Mouse (Mus musculus) common myeloid progenitor, adult 5-6 weeks (primary cell): Measurements from ENCODE around the gene Gm49661. TPM values are rescaled to one million over a fixed set of nuclear protein-coding genes. Genes with fewer than 3 reads are reported as not detected.

Source experiments
- ATAC-seq: replicated peaks from 2 replicates; pipeline ENCODE4 v1.8.0; 2016; ENCODE audit warnings: low read depth, mild to moderate bottlenecking, moderate TSS enrichment, inconsistent platforms; ENCODE audit not compliant: poor library complexity, severe bottlenecking
- total RNA-seq: library from RNA; stranded (forward); fragments of 200-1000, 187-1606 nt; gene quantifications from 2 replicates; pipeline ENCODE4 v1.2.3, GENCODE M21; 2017

Gm49661 gene
- total RNA-seq, 1 experiment from 2014 or later = not detected

DNA sequence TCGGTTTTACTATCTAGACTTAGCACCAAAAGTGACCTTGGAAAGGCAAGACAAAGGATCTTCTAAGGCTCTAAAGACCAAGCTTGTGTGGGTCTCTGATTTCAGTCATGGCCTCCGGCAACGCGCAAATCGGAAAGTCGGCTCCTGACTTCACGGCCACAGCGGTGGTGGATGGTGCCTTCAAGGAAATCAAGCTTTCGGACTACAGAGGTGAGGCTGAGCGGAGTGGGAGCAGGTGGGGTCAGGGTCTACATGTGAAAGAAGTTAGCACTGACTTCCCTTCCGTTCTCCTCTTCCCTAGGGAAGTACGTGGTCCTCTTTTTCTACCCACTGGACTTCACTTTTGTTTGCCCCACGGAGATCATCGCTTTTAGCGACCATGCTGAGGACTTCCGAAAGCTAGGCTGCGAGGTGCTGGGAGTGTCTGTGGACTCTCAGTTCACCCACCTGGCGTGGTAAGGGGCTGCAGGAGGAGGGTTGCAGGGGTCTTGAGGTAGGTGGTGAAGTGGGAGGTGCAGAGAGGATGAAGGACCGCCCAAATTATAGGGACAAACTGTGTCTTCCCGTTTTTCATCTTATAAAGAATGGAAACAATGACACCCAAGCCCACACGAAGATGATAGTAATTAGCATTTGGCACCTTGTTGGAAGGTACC is 1.0 kb upstream of the Gm49661 start:
- no peak for ATAC-seq

DNA sequence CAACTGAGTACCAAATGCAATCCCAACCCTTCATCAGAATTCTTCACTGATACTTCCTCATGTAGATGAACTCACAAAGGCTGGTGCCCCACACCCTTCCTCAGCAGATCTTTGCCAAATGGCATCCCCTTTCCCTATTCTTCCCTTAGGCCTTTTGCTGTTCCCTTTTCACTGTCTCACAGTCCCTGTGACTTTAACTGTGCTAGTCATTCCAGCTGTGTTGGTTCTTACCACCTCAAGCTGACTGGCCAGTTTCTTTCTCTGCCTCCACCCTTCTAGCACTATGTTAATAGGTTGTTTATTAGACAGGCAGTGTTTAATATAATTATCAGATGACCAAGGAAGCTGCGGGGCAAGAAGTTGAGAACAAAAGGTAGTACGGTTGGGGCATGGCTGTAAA is 583 bp downstream of the Gm49661 start:
- ATAC-seq = no peak

DNA sequence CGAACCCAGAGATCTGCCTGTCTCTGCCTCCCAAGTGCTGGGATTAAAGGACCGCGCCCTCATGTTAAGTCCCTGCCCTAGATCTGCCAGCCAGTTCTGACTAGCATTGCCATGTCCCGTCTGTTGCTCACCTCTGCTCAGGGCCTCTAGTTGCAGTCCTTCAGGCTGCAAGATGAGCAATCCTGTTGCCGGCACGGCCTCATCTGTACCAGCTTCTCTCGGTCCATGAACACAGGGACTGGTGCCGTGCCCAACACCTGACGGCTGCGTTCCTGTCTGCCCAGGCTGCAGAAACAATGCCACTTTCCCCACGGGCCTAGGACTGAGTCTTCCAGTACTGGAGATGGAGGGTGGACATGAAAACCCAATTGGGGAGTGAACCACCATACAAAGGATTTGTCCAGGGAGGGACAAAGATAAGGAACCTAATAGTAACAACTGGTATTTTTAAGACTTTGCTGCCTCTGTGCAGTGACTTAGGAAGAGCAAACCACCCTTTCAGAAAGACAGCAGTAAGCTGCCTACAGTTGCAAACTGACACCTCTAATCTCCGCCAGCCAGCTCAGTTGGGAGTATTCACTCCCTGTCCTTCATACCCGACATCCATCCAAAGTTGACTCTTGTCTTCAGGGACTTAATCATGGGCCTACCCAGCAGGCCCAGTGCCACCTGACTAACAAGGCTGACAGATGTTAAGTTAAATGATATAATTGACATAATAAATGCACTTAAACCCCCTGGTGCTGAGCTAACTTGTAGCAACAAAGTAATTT is 1.5 kb downstream of the Gm49661 start:
- ATAC-seq = no peak

DNA sequence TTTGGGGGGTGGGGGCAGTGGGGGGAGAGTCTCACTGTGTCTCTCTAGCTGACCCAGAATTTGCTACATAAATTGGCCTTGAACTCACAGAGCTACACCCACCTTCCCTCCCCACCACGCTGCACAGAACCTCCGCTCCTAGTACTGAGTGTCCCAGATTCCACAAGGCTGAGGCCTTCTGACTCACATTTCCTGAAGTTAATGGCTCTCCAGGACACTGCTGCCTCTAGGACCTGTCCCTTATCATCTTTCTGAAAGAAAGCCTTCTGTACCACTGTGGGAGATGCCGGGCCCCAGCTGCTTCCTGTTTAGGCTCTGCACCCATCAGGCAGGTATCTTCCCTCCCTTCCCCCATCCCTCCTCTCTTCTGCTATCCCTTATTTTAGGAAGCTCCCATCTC is 2.6 kb downstream of the Gm49661 start:
- no peak for ATAC-seq

DNA sequence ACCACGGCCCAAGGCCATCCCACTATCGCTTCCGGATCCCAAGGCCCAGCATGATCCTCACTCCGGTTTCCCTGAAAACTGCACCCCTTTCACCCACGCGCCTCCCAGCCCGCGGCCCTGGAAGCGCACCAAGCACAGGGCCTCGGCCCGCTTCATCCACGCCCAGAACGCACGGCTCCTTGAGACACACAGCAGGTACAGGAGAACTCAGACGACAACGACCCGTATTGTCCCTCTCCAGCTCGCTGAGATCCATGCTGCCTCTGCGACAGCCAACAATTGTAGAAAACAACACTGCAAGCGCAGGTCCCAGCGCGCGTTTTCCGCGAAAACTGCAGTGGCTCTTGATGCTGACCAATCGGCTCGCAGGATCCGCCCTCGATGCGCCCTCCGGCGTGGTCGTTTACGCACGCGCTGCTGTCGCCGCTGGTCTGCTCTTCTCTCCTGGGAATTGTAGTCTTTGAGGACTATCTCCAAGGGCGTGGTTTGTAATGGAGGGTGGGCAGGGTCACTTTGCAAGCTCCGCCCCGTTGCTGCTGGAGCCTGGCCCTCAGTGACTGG is 3.4 kb downstream of the Gm49661 start:
- peak; percentile 86 for ATAC-seq

DNA sequence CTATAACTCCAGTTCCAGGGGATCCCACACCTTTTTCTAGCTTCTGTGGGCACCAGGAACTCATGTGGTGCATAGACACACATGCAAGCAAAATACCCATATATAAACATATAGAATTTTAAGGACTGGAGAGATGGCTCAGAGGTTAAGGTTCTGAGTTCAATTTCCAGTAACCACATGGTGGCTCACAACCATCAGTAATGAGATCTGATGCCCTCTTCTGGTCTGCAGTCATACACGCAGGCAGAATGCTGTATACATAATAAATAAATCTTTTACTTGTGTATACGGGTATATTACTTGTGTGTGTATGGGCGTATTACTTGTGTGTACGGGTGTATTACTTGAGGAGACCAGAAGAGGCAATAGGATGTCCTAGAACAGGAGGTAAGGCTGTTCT is 5.3 kb downstream of the Gm49661 start:
- ATAC-seq = no peak

DNA sequence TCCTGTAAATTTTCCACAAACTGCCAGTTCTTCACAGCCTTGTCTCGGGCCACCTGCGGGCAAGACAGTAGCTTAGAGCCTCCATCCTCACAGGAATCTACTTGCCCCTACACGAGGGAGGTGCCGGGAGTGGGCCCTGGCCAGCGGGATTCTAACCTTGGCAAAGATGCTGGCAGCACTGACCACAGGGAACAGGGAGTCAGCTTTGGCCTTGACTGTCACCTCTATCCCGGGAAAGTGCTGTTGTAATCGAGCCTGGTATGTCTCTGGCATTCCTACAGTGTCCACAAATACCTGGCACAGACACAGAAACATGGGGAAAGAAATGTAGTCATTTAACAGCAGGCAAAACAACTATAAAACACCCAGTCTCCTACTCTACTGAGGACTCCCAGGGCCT is 9.4 kb downstream of the Gm49661 start:
- no peak for ATAC-seq

DNA sequence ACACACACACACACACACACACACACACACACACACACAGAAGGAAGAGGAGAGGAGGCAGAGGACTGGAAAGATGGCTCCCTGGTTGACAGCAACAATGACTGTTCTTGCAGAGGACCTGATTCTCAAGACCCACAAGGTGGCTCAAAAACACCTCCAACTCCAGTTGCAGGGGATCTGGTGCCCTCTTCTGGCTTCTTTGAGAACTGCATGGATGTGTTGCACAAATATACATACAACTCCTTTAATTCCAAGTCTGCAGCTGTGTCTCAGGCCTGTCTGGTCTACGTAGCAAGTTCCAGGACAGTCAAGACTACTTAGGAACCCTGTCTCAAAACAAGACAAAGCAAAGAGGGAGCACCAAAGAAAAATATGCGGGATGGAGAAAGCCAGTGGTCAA is 12.5 kb downstream of the Gm49661 start:
- peak; percentile 65 for ATAC-seq

DNA sequence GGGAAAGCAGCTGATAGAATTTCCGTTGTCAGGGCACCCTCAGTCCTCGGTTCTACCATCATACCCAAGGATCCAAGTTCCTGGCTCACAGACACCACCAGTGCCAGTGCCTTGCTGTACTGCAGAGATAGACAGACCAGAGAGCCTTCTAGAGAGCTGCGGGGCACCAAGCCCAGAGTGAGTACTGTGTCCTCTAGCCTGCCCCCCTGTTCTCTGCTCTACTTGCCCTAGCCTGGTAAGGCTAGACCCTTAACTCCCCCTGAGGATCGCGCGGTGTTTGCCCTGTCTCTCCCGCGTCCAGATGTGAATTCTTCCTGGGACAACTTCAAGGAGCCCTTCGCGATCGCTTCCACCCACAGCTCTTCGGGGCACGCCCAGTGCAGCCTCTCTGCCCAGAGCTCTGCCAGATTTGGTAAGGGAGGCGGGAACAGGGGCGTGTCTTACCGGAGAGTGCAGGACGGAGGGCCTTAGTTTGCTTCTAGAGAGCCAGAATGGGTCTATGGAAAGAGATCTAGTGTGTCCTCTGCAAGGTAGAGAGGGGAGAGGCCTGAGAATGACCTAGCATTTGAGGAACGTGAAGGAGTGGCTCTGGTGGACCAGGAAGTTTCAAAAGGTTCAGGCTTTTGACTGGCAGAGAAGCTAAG is 16.5 kb downstream of the Gm49661 start:
- ATAC-seq = peak; percentile 73

DNA sequence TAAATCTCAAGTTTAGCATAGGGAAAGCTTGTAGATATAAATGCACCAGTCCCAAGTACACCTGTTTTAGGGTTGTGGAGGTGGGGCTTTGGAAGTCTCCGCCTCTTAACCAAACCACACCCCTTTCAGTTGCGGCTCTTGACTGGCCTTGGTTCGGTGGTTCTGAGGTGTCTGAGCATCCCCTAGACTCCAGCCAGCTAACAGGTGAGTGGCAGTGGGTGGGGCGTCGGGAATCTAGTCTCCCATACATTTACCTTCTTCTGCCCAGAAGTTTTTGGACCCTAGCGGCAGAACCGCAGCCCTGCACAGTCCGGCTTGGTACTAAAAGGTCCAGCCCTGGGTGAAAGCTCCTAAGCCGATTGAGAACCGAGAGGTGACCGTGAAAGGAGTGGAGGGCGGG is 19.5 kb downstream of the Gm49661 start:
- no peak for ATAC-seq

DNA sequence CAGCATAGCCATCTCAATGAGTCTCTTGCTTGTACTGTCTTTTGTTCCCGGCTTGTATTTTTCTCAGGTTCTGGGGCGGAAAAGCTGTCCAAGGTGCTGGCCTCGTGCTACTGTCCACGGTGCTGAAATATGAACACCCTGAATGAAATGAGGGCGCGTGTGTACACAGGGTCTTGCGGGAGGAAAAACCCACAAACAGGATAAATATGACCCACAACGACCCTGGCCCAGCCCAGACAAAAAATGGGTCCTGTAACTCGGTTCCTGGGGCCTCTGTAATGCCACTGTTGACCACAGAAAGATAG is 22.0 kb downstream of the Gm49661 start:
- peak; percentile 70 for ATAC-seq

DNA sequence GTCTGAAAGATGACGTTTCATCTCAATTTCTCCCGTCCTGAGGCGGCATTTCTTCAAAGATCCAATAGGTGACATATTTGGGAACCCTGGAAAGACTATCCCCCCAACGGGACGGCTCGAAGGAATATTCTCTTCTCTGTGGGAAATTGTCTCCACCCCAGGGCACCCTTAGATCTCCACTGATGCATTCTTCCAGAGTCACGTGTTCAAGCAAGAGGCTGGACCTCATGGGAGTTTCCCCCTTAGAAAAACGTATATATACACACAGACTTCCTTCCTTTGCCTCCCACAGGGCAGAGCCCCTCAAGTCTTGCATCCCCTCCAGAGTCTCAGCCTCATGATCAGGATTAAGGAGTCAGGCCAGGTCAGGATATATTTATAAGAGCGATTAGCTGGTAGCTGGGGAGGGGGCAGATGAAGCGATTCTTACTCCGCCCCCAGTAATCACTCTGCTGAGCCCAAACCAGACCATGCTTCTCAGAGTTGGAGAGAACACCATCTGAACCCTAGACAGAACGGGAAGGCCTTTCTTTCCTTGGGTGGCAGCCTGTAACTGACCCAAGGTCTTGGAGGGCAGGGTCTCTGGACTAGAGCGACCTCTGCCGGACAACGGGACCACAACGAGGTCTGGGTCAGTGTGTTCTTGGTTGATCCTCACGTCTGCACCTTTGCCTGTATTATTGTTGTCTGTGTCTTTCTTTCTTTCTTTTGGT is 22.5 kb downstream of the Gm49661 start, which contains the start of gene Rtbdn:
Gene Rtbdn (plus strand): TSS at position 464 of the 713 bp plus-strand sequence.
- ATAC-seq = no peak

DNA sequence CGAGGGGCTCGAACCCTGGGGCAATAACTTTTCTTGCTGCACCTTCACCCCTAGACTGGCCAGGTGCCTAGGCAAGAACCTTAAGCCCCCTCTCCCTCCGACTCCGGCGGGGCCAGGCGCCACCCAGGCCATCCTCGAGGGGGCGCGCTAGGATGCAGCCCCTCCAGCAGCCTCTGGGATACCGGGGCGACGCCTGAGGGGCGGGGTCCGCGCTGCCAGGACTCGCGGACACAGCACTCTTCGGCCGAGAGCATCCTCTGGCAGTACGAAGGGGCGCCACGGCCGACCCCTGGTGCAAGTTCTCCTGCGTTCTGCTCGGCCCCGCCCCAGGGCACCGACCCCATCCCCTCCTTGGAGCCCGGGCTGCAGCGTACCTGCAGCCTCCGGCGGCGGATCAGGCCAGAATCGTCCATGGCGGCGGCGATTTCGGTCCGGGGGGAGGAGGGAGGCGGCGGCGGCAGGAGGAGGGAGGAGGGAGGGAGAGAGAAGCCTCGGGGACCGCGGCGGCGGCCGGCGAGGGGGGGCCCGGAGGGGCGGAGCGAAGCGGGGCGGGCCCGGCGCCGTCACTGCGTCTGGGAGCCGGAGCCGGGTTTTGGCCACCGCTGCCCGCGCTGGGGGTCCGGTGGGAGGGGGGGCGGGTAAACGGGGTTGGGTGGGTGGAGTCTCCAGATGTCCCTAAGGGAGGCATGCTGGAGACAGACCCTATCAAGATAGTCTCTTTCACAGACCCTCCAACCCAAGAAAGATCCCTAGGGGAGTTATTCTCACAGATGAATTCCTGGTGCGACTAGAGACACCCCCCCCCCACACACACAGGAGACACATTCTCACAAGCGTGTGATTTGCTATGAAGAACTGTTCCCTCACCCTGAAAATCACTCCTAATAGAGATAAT is 23.4 kb downstream of the Gm49661 start:
- ATAC-seq = 0 out of 2 replicates have a peak, but pooled peaks have one; percentile 23

DNA sequence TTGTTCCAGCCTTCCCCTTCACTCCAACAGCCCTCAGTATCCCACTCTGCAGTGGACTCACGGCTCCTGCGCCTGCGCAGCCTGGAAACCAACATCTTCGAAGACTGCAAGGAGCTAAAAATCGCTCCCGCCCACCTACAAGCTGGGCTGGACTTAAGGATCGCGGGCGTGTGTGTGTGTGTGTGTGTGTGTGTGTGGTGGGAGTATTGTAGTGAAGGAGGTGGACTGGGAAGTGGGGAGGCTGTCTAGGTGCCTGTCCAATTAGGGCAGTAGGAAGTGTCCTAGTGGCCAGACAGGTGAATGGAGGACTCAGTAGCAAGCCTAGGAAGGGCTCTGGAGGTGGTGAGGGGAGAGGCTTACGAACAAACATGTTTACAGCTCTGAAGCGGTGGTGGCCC is 24.0 kb downstream of the Gm49661 start:
- no peak for ATAC-seq

DNA sequence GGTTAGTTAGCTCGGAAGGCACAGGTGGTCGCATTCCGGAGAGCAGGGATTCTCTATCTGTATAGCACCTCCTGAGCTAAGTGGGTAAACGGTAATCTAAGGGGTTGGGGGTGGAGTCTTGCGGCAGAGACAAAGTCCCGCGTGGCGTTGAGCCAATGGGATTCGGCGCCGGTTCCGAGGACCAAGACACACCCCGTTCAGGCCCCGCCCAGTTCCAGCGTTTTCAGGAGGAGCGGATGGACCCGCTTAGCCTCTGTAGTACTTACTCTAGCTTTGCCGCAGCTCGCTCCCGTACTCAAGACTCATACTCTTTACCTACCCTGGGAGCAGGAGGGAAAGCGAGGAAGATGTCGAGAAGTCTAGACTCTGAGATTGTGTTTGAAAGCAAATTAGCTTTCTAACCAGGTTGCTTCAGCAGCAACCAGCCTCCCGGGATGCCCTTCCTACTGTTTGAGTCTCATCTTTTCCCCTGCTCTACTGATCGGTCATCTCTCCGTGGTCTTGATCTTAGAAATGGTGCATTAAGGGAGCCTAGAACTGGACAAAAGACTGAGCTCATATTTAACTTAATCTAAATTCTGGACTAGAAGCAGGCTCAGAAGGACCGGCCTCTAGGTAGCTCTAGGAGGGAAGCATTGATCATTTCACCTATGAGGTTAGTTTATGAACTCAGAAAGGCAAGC is 24.6 kb downstream of the Gm49661 start:
- peak; percentile 70 for ATAC-seq

DNA sequence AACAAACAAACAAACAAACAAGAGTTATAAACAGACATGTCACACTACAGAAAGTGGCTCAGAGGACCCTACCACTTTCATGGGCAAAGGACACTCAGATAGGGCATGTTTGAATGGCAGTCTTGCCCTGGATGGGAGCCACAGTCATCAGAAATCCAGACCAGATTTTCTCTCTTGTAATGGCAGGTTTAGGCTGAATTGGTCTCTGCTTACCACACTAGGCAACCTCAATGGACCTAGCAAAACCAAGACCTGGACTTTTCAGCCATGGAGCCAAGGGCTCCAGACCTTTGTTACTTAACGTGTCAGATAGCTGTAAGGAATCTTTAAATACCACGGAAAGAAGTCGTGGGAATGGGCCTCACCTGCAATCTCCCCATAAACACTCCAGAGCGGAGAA is 25.5 kb downstream of the Gm49661 start:
- ATAC-seq = no peak

DNA sequence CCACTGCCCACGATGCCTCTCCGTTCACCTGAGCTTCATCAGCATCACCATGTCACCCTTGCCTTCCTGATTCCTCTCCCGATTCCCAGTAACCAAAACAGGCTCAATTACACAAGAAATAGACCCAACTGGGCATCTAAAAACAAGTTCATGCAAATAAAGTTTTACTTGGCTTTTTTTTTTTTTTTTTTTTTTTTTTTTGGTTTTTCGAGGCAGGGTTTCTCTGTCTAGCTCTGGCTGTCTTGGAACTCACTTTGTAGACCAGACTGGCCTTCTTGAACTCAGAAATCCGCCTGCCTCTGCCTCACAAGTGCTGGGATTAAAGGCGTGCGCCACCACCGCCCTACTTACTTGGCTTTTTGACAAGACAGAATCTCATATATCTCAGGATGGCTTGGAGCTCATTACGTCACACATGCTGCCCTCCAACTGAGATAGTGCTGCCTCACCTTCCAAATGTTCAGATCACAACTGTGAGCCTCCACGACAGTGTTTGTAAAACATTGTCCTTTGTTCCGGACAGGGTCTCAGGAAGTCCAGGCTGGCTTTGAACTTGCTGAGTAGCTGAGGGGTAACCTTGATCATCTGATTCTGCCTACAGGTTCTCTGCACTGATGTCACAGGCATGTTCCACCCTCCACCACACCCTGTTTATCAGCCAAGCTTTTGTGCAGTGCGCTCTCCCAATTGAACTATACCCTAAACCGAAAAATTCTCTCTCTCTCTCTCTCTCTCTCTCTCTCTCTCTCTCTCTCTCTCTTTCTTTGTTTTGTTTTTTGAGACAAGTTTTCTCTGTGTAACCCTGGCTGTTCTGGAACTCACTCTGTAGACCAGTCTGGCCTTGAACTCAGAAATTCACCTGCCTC is 31.4 kb downstream of the Gm49661 start:
- no peak for ATAC-seq

DNA sequence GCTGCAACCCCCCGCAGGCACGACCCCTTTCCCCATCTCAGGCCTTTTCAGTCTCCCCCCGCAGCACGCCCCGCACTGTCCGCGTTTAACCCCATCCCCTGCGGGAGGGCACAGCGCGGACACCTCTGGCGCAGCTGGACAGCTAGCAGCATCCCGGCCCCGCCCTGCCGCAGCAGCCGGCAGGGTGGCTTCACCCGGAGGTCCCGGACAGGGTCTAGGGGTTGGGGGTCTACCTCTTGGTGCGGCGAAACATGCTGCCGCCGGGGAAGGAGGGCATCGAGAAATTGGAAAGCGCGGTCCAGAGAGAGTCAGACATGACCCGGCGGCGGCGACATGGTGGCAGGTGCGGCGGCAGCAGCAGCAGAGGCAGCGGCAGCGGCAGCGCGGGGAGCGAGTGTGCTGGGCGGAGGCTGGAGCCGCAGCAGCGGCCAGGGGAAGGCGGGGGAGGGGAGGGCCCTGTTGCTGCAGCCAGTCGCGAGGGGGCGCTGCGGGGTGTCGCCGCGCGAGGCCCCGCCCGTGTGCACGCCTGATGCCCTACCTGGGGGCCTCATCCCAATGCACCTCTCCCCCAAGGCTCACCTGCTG is 32.2 kb downstream of the Gm49661 start, which contains the start of gene Mast1:
Gene Mast1 (minus strand): TSS at position 398 of the 585 bp plus-strand sequence.
- ATAC-seq = peak; percentile 81
